Mouse (Mus musculus) olfactory bulb, adult 2 months (tissue): Measurements from ENCODE around the gene Fbxo7. TPM values are rescaled to one million over a fixed set of nuclear protein-coding genes. Genes with fewer than 3 reads are reported as not detected.

Source experiments
- H3K27ac ChIP-seq: fragments of 200-500 bp; 2 replicates; pipeline ENCODE4 v1.5.1; 2012; ENCODE audit warnings: low read depth, low read length; ENCODE audit not compliant: insufficient read depth
- H3K4me1 ChIP-seq: fragments of 200-500 bp; 2 replicates; pipeline ENCODE4 v1.6.1; 2012; ENCODE audit warnings: low read length; ENCODE audit not compliant: control insufficient read depth, insufficient read depth
- H3K4me3 ChIP-seq: fragments of 200-500 bp; 2 replicates; pipeline ENCODE4 v1.5.1; 2012; ENCODE audit warnings: mild to moderate bottlenecking, low read depth, low read length, moderate library complexity; ENCODE audit not compliant: insufficient read depth
- CTCF ChIP-seq: fragments of 200-500 bp; IDR thresholded peaks from 2 replicates; pipeline ENCODE4 v1.5.1; 2012; ENCODE audit warnings: low read depth, mild to moderate bottlenecking, low read length, moderate library complexity; ENCODE audit not compliant: insufficient read depth
- POLR2A ChIP-seq: fragments of 200-500 bp; IDR thresholded peaks from 2 replicates; pipeline ENCODE4 v1.6.1; 2012; ENCODE audit warnings: mild to moderate bottlenecking, low read depth, low read length, moderate library complexity; ENCODE audit not compliant: insufficient read depth
- WGBS: fragments of 180-500 bp; shearing (Covaris S2); methylation state at CpG from one replicate; pipeline ENCODE4 v1.1.7; 2018; 5-methylcytosine and 5-hydroxymethylcytosine counted together
- polyA plus RNA-seq: library from polyadenylated mRNA; stranded (reverse); fragments of >200 nt; gene quantifications from 2 replicates; pipeline ENCODE4 v1.2.4, GENCODE M21; 2012; ENCODE audit warnings: low replicate concordance; ENCODE audit not compliant: missing spikeins, insufficient read depth, insufficient read length

Gene Fbxo7
- polyA plus RNA-seq, 1 experiment, result not detected

DNA sequence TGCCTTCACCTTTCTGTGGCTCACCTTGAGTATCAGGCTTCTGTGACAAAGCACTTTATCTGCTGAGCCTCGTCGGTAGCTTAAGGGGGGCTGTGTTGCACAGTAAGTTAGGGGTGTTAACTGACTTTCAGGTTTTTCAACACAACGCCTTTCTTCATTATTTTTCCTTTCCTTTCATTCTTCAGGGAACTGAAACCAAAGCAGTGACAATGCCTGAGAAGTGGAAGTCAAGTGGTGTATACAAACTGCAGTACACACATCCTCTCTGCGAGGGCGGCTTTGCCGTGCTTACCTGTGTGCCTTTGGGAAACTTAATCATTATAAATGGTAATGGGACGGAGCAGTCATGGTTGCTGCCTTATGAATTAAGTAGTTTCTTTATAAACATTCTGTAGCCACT is 9.0 kb downstream of the Fbxo7 start:
- Histone ChIP-seq H3K27ac (no peak overlapping the region), H3K4me3 (no peak overlapping the region), H3K4me1 (no peaks in the 10 kb centered on the region)
- 92% methylated on average over 7 of the region's 7 CpGs for WGBS
- TF ChIP-seq POLR2A (no peak), CTCF (no peak)

DNA sequence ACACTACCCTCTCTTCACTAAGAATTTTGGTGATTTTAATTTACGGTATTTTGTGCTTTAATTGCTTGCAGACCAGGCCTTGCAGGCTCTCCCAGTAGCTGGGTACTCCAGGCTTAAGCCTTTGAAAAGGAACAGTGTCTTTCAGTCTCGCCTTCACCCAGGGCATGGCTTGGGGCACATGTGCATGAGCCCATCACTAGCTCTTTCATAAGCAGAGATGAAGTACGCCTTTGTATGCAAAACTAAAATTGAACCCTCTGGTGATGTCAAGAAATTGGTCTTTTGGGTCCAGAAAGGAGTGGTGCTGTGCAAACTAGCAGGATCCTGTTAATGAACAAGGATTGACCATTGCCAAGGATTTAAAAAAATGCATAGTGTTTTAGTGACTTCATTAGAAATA is 10.7 kb downstream of the Fbxo7 start:
- 69% methylated on average over 3 of the region's 3 CpGs for WGBS
- TF ChIP-seq POLR2A, result no peak
- no peak for TF ChIP-seq CTCF
- no peak overlapping the region for H3K4me3 ChIP-seq
- no peak overlapping the region for H3K27ac ChIP-seq
- no peaks in the 10 kb centered on the region for H3K4me1 ChIP-seq

- Histone ChIP-seq H3K27ac (no peak overlapping the region), H3K4me3 (no peak overlapping the region), H3K4me1 (no peaks in the 10 kb centered on the region)
- TF ChIP-seq CTCF (no peak), POLR2A (no peak)
- WGBS, result 50% methylated on average over 2 of the region's 2 CpGs
Measured at GRCm38 (mm10) chr10:86034007-86034728, 12.4 kb downstream of the Fbxo7 start.

DNA sequence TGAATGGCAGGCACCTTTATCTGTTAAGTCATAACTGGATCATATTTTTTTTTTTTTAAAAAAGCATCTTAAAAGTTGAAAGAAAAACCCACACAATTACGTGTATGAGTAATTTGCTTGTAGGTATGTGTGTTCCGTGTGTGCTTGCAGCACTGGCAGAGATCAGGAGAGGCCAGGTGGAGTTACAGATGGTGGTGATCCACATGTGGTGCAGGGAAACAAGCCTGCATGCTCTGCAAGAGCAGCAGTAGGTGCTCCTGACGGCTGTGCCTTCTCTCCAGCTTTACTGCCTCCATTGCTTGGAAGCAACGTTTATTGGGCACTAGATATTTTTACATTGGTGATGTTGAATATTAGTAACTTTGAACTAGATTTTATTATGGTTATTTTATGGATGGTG is 21.9 kb downstream of the Fbxo7 start:
- Histone ChIP-seq H3K4me3 (no peak overlapping the region), H3K4me1 (no peaks in the 10 kb centered on the region), H3K27ac (no peak overlapping the region)
- 79% methylated on average over 4 of the region's 4 CpGs for WGBS
- TF ChIP-seq CTCF, result no peak
- TF ChIP-seq POLR2A, result no peak

GRCm38 (mm10) chr10:86044066-86044465 is 22.3 kb downstream of the Fbxo7 start:
- no peaks in the 10 kb centered on the region for H3K4me1 ChIP-seq
- no peak overlapping the region for H3K27ac ChIP-seq
- WGBS, result 80% methylated on average over 8 of the region's 8 CpGs

GRCm38 (mm10) chr10:86046371-86046770 is 24.6 kb downstream of the Fbxo7 start:
- TF ChIP-seq CTCF (no peak), POLR2A (no peak)
- WGBS, result 95% methylated on average over 1 of the region's 1 CpGs
- Histone ChIP-seq H3K27ac (no peak overlapping the region), H3K4me3 (no peak overlapping the region), H3K4me1 (no peaks in the 10 kb centered on the region)

More at GRCm38 (mm10) chr10:86044066-86044465, 22.3 kb downstream of the Fbxo7 start:
- TF ChIP-seq POLR2A (no peak), CTCF (no peak)
- no peak overlapping the region for H3K4me3 ChIP-seq

DNA sequence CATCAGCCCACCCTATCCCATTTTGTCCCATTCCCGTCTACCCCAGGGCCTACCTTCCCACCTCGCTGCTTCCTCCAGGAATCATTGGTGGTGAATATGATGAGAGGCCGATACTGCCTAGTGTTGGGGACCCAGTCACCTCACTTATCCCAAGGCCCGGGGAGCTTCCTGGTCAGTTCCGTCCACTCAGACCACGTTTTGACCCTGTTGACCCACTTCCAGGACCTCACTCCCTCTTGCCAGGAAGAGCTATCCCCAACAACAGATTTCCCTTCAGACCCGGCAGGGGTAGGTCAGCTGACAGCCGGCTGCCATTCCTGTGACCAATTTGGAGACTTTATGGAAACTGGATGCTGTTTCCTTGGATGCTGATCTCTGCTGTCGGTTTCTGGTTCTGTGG is 26.0 kb downstream of the Fbxo7 start:
- no peak for TF ChIP-seq CTCF
- no peak for TF ChIP-seq POLR2A
- Histone ChIP-seq H3K4me3 (no peak overlapping the region), H3K4me1 (no peaks in the 10 kb centered on the region), H3K27ac (no peak overlapping the region)
- 92% methylated on average over 9 of the region's 9 CpGs for WGBS

- Histone ChIP-seq H3K4me3 (no peak overlapping the region), H3K4me1 (no peaks in the 10 kb centered on the region), H3K27ac (no peak overlapping the region)
- WGBS, result 69% methylated on average over 2 of the region's 2 CpGs
- TF ChIP-seq POLR2A, result no peak
- TF ChIP-seq CTCF, result no peak
Measured at GRCm38 (mm10) chr10:86050522-86050921, 28.8 kb downstream of the Fbxo7 start.

GRCm38 (mm10) chr10:86052818-86053522 is 31.2 kb downstream of the Fbxo7 start:
- H3K4me3 ChIP-seq, result no peak overlapping the region
- no peak overlapping the region for H3K27ac ChIP-seq
- TF ChIP-seq POLR2A (no peak), CTCF (no peak)
- H3K4me1 ChIP-seq, result no peaks in the 10 kb centered on the region
- 78% methylated on average over 10 of the region's 10 CpGs for WGBS

GRCm38 (mm10) chr10:86056297-86056903 is 34.6 kb downstream of the Fbxo7 start:
- TF ChIP-seq CTCF, result no peak
- no peak for TF ChIP-seq POLR2A
- H3K4me3 ChIP-seq, result no peak overlapping the region
- 82% methylated on average over 8 of the region's 8 CpGs for WGBS
- H3K4me1 ChIP-seq, result no peaks in the 10 kb centered on the region
- H3K27ac ChIP-seq, result no peak overlapping the region
